In genomic region chr6:87334361-87335090, GRCm38 (mm10) we compare ENCODE assay signal across 8 mouse cellular contexts. TPM values are rescaled to one million over a fixed set of nuclear protein-coding genes. Genes with fewer than 3 reads are reported as not detected.
DNase-seq lines count a peak whose midpoint lies in the region; ATAC-seq and TF ChIP-seq lines count a peak whose summit lies in the region.

No protein-coding gene starts in this region.

- intact Hi-C loops in left cerebral cortex, postnatal 10 days (cut with DNase I) = loop anchor here (1.0 kb wide), 1 partner anchor 233 kb away; no protein-coding TSS in a partner anchor

- TF ChIP-seq EP300 in stomach, postnatal 0 days (optimal IDR thresholded peaks at IDR 0.05) = no peak

- no peaks in the 10 kb centered on the region for H3K27me3 ChIP-seq in embryonic facial prominence, embryonic 13.5 days
- H3K27me3 ChIP-seq in heart, embryonic 16.5 days (ENCODE audit: control insufficient read depth, insufficient read depth, low read length) = peaks cover 9% of the 10 kb centered on the region
- H3K27me3 ChIP-seq in midbrain, embryonic 10.5 days (ENCODE audit: low read depth, poor library complexity, severe bottlenecking) = peaks cover 22% of the 10 kb centered on the region; the same call in 1 of the 2 replicates
- no peaks in the 10 kb centered on the region for H3K27me3 ChIP-seq in stomach, postnatal 0 days (ENCODE audit: control insufficient read depth, insufficient read depth, low read length)

- peak overlapping the region; percentile 98 for H3K9ac ChIP-seq in embryonic facial prominence, embryonic 13.5 days
- peak overlapping the region; percentile 85 for H3K9ac ChIP-seq in heart, embryonic 16.5 days (ENCODE audit: low read length)
- peak overlapping the region; percentile 88 for H3K9ac ChIP-seq in stomach, postnatal 0 days (ENCODE audit: low read length)

- ATAC-seq in embryonic facial prominence, embryonic 13.5 days (ENCODE audit: insufficient number of reproducible peaks, insufficient read depth, low FRiP score, low TSS enrichment, low read depth) = no peak
- no peak for ATAC-seq in heart, embryonic 16.5 days (replicated peaks; ENCODE audit: extremely low read depth, insufficient read depth, low FRiP score)
- ATAC-seq in stomach, postnatal 0 days (ENCODE audit: low FRiP score, low TSS enrichment) = no peak

- peak; percentile 41; the same call in 1 of the 2 replicates for TF ChIP-seq CTCF in stomach, postnatal 0 days (IDR thresholded peaks at IDR 0.05; ENCODE audit: low read depth)

- peak overlapping the region; percentile 97 for H3K27ac ChIP-seq in embryonic facial prominence, embryonic 13.5 days
- peak overlapping the region; percentile 85 for H3K27ac ChIP-seq in heart, embryonic 16.5 days (ENCODE audit: low read length)
- peak overlapping the region; percentile 93 for H3K27ac ChIP-seq in midbrain, embryonic 10.5 days (replicated peaks)
- peak overlapping the region; percentile 94 for H3K27ac ChIP-seq in stomach, postnatal 0 days (replicated peaks)

- H3K4me2 ChIP-seq in embryonic facial prominence, embryonic 13.5 days = peak overlapping the region; percentile 81
- H3K4me2 ChIP-seq in heart, embryonic 16.5 days (ENCODE audit: low read depth, low read length) = peak overlapping the region; percentile 96
- peak overlapping the region; percentile 70 for H3K4me2 ChIP-seq in stomach, postnatal 0 days (replicated peaks; ENCODE audit: low read depth)

- peak overlapping the region; percentile 89 for H3K4me3 ChIP-seq in embryonic facial prominence, embryonic 13.5 days
- H3K4me3 ChIP-seq in heart, embryonic 16.5 days (ENCODE audit: low read length) = peak overlapping the region; percentile 73
- peak overlapping the region; percentile 81 for H3K4me3 ChIP-seq in midbrain, embryonic 10.5 days
- peak overlapping the region; percentile 77 for H3K4me3 ChIP-seq in stomach, postnatal 0 days (ENCODE audit: low read depth, low read length)

- 4% methylated on average over 11 of the region's 11 CpGs for WGBS in embryonic facial prominence, embryonic 13.5 days
- WGBS in heart, embryonic 16.5 days = 28% methylated on average over 11 of the region's 11 CpGs
- 18% methylated on average over 11 of the region's 11 CpGs for WGBS in midbrain, embryonic 10.5 days
- WGBS in stomach, postnatal 0 days = 22% methylated on average over 11 of the region's 11 CpGs

- H3K9me3 ChIP-seq in embryonic facial prominence, embryonic 13.5 days = no peaks in the 10 kb centered on the region
- H3K9me3 ChIP-seq in heart, embryonic 16.5 days (replicated peaks; ENCODE audit: control insufficient read depth, low read length) = no peaks in the 10 kb centered on the region
- no peaks in the 10 kb centered on the region for H3K9me3 ChIP-seq in midbrain, embryonic 10.5 days (replicated peaks)
- no peaks in the 10 kb centered on the region for H3K9me3 ChIP-seq in stomach, postnatal 0 days (ENCODE audit: control insufficient read depth, low read length)

- H3K36me3 ChIP-seq in embryonic facial prominence, embryonic 13.5 days = no peaks in the 10 kb centered on the region
- no peaks in the 10 kb centered on the region for H3K36me3 ChIP-seq in heart, embryonic 16.5 days (ENCODE audit: control insufficient read depth, insufficient read depth)
- no peaks in the 10 kb centered on the region for H3K36me3 ChIP-seq in midbrain, embryonic 10.5 days
- H3K36me3 ChIP-seq in stomach, postnatal 0 days (ENCODE audit: control insufficient read depth, insufficient read depth, low read length) = no peaks in the 10 kb centered on the region

- DNase-seq in heart, adult 11 months = peak; percentile 92
- no peak for DNase-seq in heart, adult 8-10 months (ENCODE audit: low spot score)
- peak; percentile 40 to 67 for DNase-seq in left cerebral cortex, postnatal 10 days (ENCODE audit: extremely low spot score in 1 of 2, low spot score in 2 of 2)
- DNase-seq in midbrain, embryonic 10.5 days (ENCODE audit: low spot score) = peak; percentile 40
- peak; percentile 31 for DNase-seq in stomach, postnatal 0 days (ENCODE audit: low spot score)
- no peak for DNase-seq in adrenal gland, postnatal 4 days (ENCODE audit: low spot score in 2 of 2)

- H3K4me1 ChIP-seq in embryonic facial prominence, embryonic 13.5 days = peaks cover 42% of the 10 kb centered on the region
- H3K4me1 ChIP-seq in heart, embryonic 16.5 days (ENCODE audit: control insufficient read depth, insufficient read depth, low read length) = peaks cover 4% of the 10 kb centered on the region; the same call in 1 of the 2 replicates
- H3K4me1 ChIP-seq in midbrain, embryonic 10.5 days = peaks cover 31% of the 10 kb centered on the region
- H3K4me1 ChIP-seq in stomach, postnatal 0 days (replicated peaks; ENCODE audit: control insufficient read depth, insufficient read depth) = peaks cover under 1% of the 10 kb centered on the region; the same call in 1 of the 2 replicates

RNA-seq across cellular contexts. Expression of gene Antxr1, which starts 1.1 kb away (rescaled TPM):
- 1 to 10 TPM; 5.6 to 6.6 (median 6.0) TPM for total RNA-seq in heart, adult 8-10 months (2022)
- 20.1 and 20.5 TPM in 2 replicates for polyA plus RNA-seq in embryonic facial prominence, embryonic 13.5 days (2015; fragmentation: Nextera tagmentation; extraction: Ambion mirVana)
- polyA plus RNA-seq in heart, embryonic 16.5 days (2015; fragmentation: Nextera tagmentation; extraction: Ambion mirVana) = 3.8 and 4.9 TPM in 2 replicates
- total RNA-seq in left cerebral cortex, postnatal 10 days (2021) = 10 to 100 TPM; 18.0 TPM
- polyA plus RNA-seq in midbrain, embryonic 10.5 days (2016; fragmentation: Nextera tagmentation; extraction: Ambion mirVana) = 3.6 and 4.1 TPM in 2 replicates
- polyA plus RNA-seq in stomach, postnatal 0 days (2015; fragmentation: Nextera tagmentation; extraction: Ambion mirVana) = 5.9 and 6.9 TPM in 2 replicates
- total RNA-seq in adrenal gland, postnatal 4 days (2021) = 10 to 100 TPM; 45.4 to 46.9 TPM

RNA-seq across cellular contexts. Expression of gene Gkn1, which starts 16.2 kb away (rescaled TPM):
- total RNA-seq in heart, adult 8-10 months (2022) = not detected
- not detected in 2 replicates for polyA plus RNA-seq in embryonic facial prominence, embryonic 13.5 days (2015; fragmentation: Nextera tagmentation; extraction: Ambion mirVana)
- not detected in 2 replicates for polyA plus RNA-seq in heart, embryonic 16.5 days (2015; fragmentation: Nextera tagmentation; extraction: Ambion mirVana)
- not detected for total RNA-seq in left cerebral cortex, postnatal 10 days (2021)
- polyA plus RNA-seq in midbrain, embryonic 10.5 days (2016; fragmentation: Nextera tagmentation; extraction: Ambion mirVana) = not detected in 2 replicates
- 3,206 and 3,289 TPM in 2 replicates for polyA plus RNA-seq in stomach, postnatal 0 days (2015; fragmentation: Nextera tagmentation; extraction: Ambion mirVana)
- total RNA-seq in adrenal gland, postnatal 4 days (2021) = not detected

RNA-seq across cellular contexts. Expression of gene Gkn2, which starts 38.6 kb away (rescaled TPM):
- total RNA-seq in heart, adult 8-10 months (2022) = not detected
- not detected in 2 replicates for polyA plus RNA-seq in embryonic facial prominence, embryonic 13.5 days (2015; fragmentation: Nextera tagmentation; extraction: Ambion mirVana)
- polyA plus RNA-seq in heart, embryonic 16.5 days (2015; fragmentation: Nextera tagmentation; extraction: Ambion mirVana) = not detected in 2 replicates
- not detected for total RNA-seq in left cerebral cortex, postnatal 10 days (2021)
- polyA plus RNA-seq in midbrain, embryonic 10.5 days (2016; fragmentation: Nextera tagmentation; extraction: Ambion mirVana) = not detected in 2 replicates
- polyA plus RNA-seq in stomach, postnatal 0 days (2015; fragmentation: Nextera tagmentation; extraction: Ambion mirVana) = 6,164 and 6,292 TPM in 2 replicates
- not detected for total RNA-seq in adrenal gland, postnatal 4 days (2021)

RNA-seq across cellular contexts. Expression of gene Gkn3, which starts 54.2 kb away (rescaled TPM):
- 1 to 10 TPM in 3 of 4 experiments, under 1 TPM in 1; 0.53 to 2.5 (median 1.5) TPM for total RNA-seq in heart, adult 8-10 months (2022)
- 0.42 TPM in 1 of 2 replicates, not detected in the other for polyA plus RNA-seq in embryonic facial prominence, embryonic 13.5 days (2015; fragmentation: Nextera tagmentation; extraction: Ambion mirVana)
- 0.62 and 1.4 TPM in 2 replicates for polyA plus RNA-seq in heart, embryonic 16.5 days (2015; fragmentation: Nextera tagmentation; extraction: Ambion mirVana)
- 1 to 10 TPM; 3.0 to 3.6 TPM for total RNA-seq in left cerebral cortex, postnatal 10 days (2021)
- polyA plus RNA-seq in midbrain, embryonic 10.5 days (2016; fragmentation: Nextera tagmentation; extraction: Ambion mirVana) = not detected in 2 replicates
- polyA plus RNA-seq in stomach, postnatal 0 days (2015; fragmentation: Nextera tagmentation; extraction: Ambion mirVana) = 73.4 and 107 TPM in 2 replicates
- under 1 TPM; 0.36 to 0.76 TPM for total RNA-seq in adrenal gland, postnatal 4 days (2021)

Comparison
In these comparisons a context has a peak if more than half of its experiments do, and no peak if none do; other contexts are left out.
1. DNase-seq: peak in heart, adult 11 months (single experiment), left cerebral cortex, postnatal 10 days (2 of 2), midbrain, embryonic 10.5 days (single experiment) and stomach, postnatal 0 days (single experiment); none in heart, adult 8-10 months (single experiment) and adrenal gland, postnatal 4 days (0 of 2).
2. RNA of gene Gkn1, which starts 16.2 kb away (polyA plus RNA-seq): 3,206 to 3,289 TPM in stomach, postnatal 0 days; not detected in heart, embryonic 16.5 days, not detected in embryonic facial prominence, embryonic 13.5 days and not detected in midbrain, embryonic 10.5 days; every median in the first group is over 1,000 times any median in the second.
3. RNA of gene Gkn2, which starts 38.6 kb away (polyA plus RNA-seq): 6,164 to 6,292 TPM in stomach, postnatal 0 days; not detected in embryonic facial prominence, embryonic 13.5 days, not detected in heart, embryonic 16.5 days and not detected in midbrain, embryonic 10.5 days; every median in the first group is over 1,000 times any median in the second.
4. Peak in every context shown above with its lines, with median percentiles within 50 percentile points of each other: H3K27ac ChIP-seq, H3K4me2 ChIP-seq, H3K4me3 ChIP-seq and H3K9ac ChIP-seq.